ENCODE assay signal across 8 mouse cellular contexts in the genomic region with DNA sequence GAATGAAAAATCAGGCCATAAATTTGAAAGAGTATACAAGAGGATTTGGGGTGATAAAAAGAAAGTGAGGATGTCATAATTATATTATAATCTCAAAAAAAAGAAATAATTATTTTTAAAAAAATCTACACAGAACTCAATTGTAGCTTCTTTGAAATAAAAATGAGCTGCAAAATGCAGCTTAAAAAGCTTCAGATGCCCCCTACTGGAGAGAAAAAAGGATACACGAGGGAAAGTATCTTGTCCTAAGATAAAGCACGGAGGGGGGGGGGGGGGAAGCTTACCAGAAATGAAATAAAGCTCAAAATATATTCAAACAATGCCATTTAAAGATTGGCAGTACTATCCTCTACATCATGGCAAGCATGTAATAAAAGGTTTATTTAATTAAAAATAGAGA.
DNase-seq lines count a peak whose midpoint lies in the region; TF ChIP-seq lines count a peak whose summit lies in the region.

No protein-coding gene starts in this region.

- no peak overlapping the region for H3K4me3 ChIP-seq in layer of hippocampus, adult 2 months

- no peak overlapping the region for H3K27ac ChIP-seq in layer of hippocampus, adult 2 months

- peak; percentile 15 to 30 for DNase-seq in cerebellum, postnatal 14 days
- DNase-seq in cerebellum, adult 11 months, result no peak
- peak; percentile 16 to 17 for DNase-seq in layer of hippocampus, adult 2 months (ENCODE audit: low spot score in 2 of 2)
- no peak for DNase-seq in layer of hippocampus, postnatal 25 days (ENCODE audit: extremely low spot score in 1 of 2, low spot score in 1 of 2)
- DNase-seq in CD4-positive helper T cell, adult 2 months (ENCODE audit: low read depth, low spot score), result peak; percentile 8
- peak; percentile 4 for DNase-seq in embryo, embryonic 9.5 days (ENCODE audit: extremely low spot score)
- no peak for DNase-seq in ovary, postnatal 36 days (ENCODE audit: low spot score)
- DNase-seq in right cerebral cortex, postnatal 14 days, result no peak

- TF ChIP-seq CTCF in layer of hippocampus, adult 2 months (conservative IDR thresholded peaks at IDR 0.05), result peak; percentile 74

Comparison
In these comparisons a context has a peak if more than half of its experiments do, and no peak if none do; other contexts are left out.
1. DNase-seq: peak in cerebellum, postnatal 14 days (2 of 2), layer of hippocampus, adult 2 months (2 of 2), CD4-positive helper T cell, adult 2 months (single experiment) and embryo, embryonic 9.5 days (single experiment); none in cerebellum, adult 11 months (single experiment), layer of hippocampus, postnatal 25 days (0 of 2), ovary, postnatal 36 days (single experiment) and right cerebral cortex, postnatal 14 days (single experiment).